Mouse (Mus musculus) heart, embryonic 13.5 days (tissue): ENCODE results near the gene Nodal. TPM values are rescaled to one million over a fixed set of nuclear protein-coding genes. Genes with fewer than 3 reads are reported as not detected.

Source experiments
- ATAC-seq: fragments of 200-750 bp; cut with Nextera tagmentation; 2 replicates; pipeline ENCODE4 v1.8.0; 2017; ENCODE audit warnings: moderate TSS enrichment; ENCODE audit not compliant: insufficient number of reproducible peaks, low FRiP score, low TSS enrichment; ENCODE audit errors: extremely low read depth
- H3K27ac ChIP-seq: fragments of 300-500 bp; sonication (generic); replicated peaks from 2 replicates; pipeline ENCODE4 v1.5.1; 2015; ENCODE audit warnings: moderate library complexity, mild to moderate bottlenecking, inconsistent platforms
- H3K27me3 ChIP-seq: fragments of 300-500 bp; sonication (generic); replicated peaks from 2 replicates; pipeline ENCODE4 v1.6.1; 2015; ENCODE audit warnings: mild to moderate bottlenecking, inconsistent platforms
- H3K36me3 ChIP-seq: fragments of 300-500 bp; sonication (generic); 2 replicates; pipeline ENCODE4 v1.6.1; 2015; ENCODE audit warnings: mild to moderate bottlenecking, inconsistent platforms
- H3K4me1 ChIP-seq: fragments of 300-500 bp; sonication (generic); 2 replicates; pipeline ENCODE4 v1.6.1; 2015; ENCODE audit warnings: inconsistent platforms
- H3K4me2 ChIP-seq: fragments of 300-500 bp; sonication (generic); 2 replicates; pipeline ENCODE4 v1.6.1; 2015; ENCODE audit warnings: inconsistent platforms, mild to moderate bottlenecking, moderate library complexity
- H3K4me3 ChIP-seq: fragments of 300-500 bp; sonication (generic); 2 replicates; pipeline ENCODE4 v1.5.1; 2015; ENCODE audit warnings: moderate library complexity, mild to moderate bottlenecking, inconsistent platforms
- H3K9ac ChIP-seq: fragments of 300-500 bp; sonication (generic); 2 replicates; pipeline ENCODE4 v1.6.1; 2015; ENCODE audit warnings: inconsistent platforms, mild to moderate bottlenecking, moderate library complexity
- H3K9me3 ChIP-seq: fragments of 300-500 bp; sonication (generic); 2 replicates; pipeline ENCODE4 v1.6.1; 2016; ENCODE audit warnings: inconsistent platforms
- WGBS: fragments of 180-500 bp; shearing (Covaris S2); methylation state at CpG from one replicate; pipeline ENCODE4 v1.1.7; 2015; ENCODE audit warnings: mixed read lengths; 5-methylcytosine and 5-hydroxymethylcytosine counted together
- polyA plus RNA-seq: library from polyadenylated mRNA; unstranded; fragments of >200 nt; fragmentation: Nextera tagmentation; extraction: Ambion mirVana; gene quantifications from 2 replicates; pipeline ENCODE4 v1.2.1, GENCODE M21; 2015

The Nodal gene
- polyA plus RNA-seq: 0.09 TPM in 1 of 2 replicates, not detected in the other

- Histone ChIP-seq H3K4me1 (peaks cover 26% of the 10 kb centered on the region), H3K36me3 (no peaks in the 10 kb centered on the region), H3K9ac (peak within 1 kb of the TSS; percentile 73), H3K27me3 (peaks cover 64% of the 10 kb centered on the region), H3K4me2 (peak within 1 kb of the TSS; percentile 86), H3K27ac (no peak within 1 kb of the TSS), H3K9me3 (no peaks in the 10 kb centered on the region), H3K4me3 (peak within 1 kb of the TSS; percentile 56)
- ATAC-seq: no peak
- 25% methylated on average over 10 of the region's 10 CpGs for WGBS
Measured at GRCm38 (mm10) chr10:61417672-61418071, at the start of gene Nodal. TSS of gene Nodal (plus strand) at chr10:61417972.

- Histone ChIP-seq H3K4me1 (peaks cover 80% of the 10 kb centered on the region), H3K27me3 (no peaks in the 10 kb centered on the region), H3K4me2 (no peak overlapping the region), H3K27ac (peak overlapping the region; percentile 78), H3K9ac (0 out of 2 replicates have a peak overlapping the region, but pooled peaks have one; percentile 37), H3K9me3 (peaks cover 3% of the 10 kb centered on the region; the same call in 1 of the 2 replicates), H3K36me3 (peaks cover 7% of the 10 kb centered on the region), H3K4me3 (no peak overlapping the region)
- ATAC-seq: no peak
- WGBS: 58% methylated on average over 5 of the region's 5 CpGs
Measured at GRCm38 (mm10) chr10:61369755-61370154, 48.0 kb upstream of the Nodal start.

DNA sequence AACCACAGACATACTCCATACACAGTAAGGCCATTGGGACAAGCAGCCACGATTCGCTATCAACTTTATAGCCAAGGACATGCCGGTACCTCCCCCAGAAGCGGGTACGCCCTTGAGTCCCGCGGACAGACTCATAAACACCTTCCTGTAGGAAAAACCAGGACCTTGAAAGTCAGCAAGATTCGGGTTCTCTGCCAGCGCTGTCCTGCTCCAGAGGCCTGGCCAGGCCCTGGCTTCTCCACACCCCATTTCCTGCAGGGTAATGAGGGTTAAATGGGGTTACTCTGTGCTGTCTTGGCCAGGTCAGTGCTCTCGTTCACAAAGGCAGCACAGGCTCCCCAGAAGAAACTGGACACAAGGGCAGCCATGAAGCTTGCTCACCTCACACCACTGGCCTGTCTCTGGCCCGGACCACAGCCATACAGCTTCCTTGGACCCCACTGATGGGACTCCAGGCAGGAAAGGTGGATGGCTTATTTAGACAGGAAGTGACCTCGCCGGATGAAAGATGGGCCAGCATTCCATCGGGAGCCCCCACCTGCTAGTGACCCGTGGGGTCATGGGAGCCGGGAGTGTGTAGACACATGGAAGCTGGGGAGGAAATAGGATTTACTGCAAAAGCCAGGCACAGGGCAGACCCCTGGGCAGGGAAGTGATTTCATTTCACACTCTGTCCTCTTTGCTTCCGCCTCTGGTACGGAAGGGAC, 47.3 kb upstream of the Nodal start:
- Histone ChIP-seq H3K36me3 (peaks cover 6% of the 10 kb centered on the region), H3K27me3 (no peaks in the 10 kb centered on the region), H3K9me3 (peaks cover 3% of the 10 kb centered on the region; the same call in 1 of the 2 replicates), H3K4me3 (no peak overlapping the region), H3K4me1 (peaks cover 87% of the 10 kb centered on the region), H3K4me2 (peak overlapping the region; percentile 18; the same call in 1 of the 2 replicates), H3K9ac (peak overlapping the region; percentile 24; the same call in 1 of the 2 replicates), H3K27ac (peak overlapping the region; percentile 78)
- no peak for ATAC-seq
- WGBS: 61% methylated on average over 18 of the region's 18 CpGs

- Histone ChIP-seq H3K36me3 (peaks cover 6% of the 10 kb centered on the region), H3K9me3 (peaks cover 3% of the 10 kb centered on the region; the same call in 1 of the 2 replicates), H3K4me3 (no peak overlapping the region), H3K27me3 (no peaks in the 10 kb centered on the region), H3K9ac (no peak overlapping the region), H3K27ac (peak overlapping the region; percentile 78), H3K4me2 (no peak overlapping the region), H3K4me1 (peaks cover 86% of the 10 kb centered on the region)
- no peak for ATAC-seq
- WGBS: 76% methylated on average over 9 of the region's 9 CpGs
Measured at GRCm38 (mm10) chr10:61371884-61372584, 45.7 kb upstream of the Nodal start.

- Histone ChIP-seq H3K4me3 (no peak overlapping the region), H3K27me3 (no peaks in the 10 kb centered on the region), H3K27ac (peak overlapping the region; percentile 78), H3K36me3 (peaks cover 10% of the 10 kb centered on the region), H3K9me3 (peaks cover 3% of the 10 kb centered on the region; the same call in 1 of the 2 replicates), H3K4me1 (peaks cover 90% of the 10 kb centered on the region), H3K9ac (no peak overlapping the region), H3K4me2 (no peak overlapping the region)
- 52% methylated on average over 4 of the region's 4 CpGs for WGBS
- ATAC-seq: no peak
Measured at GRCm38 (mm10) chr10:61372585-61372923, 45.2 kb upstream of the Nodal start.

- Histone ChIP-seq H3K4me2 (peak overlapping the region; percentile 11), H3K36me3 (peaks cover 16% of the 10 kb centered on the region; the same call in 1 of the 2 replicates), H3K9me3 (peaks cover 3% of the 10 kb centered on the region; the same call in 1 of the 2 replicates), H3K4me3 (no peak overlapping the region), H3K27ac (peak overlapping the region; percentile 65), H3K4me1 (peaks cover 96% of the 10 kb centered on the region), H3K27me3 (no peaks in the 10 kb centered on the region), H3K9ac (peak overlapping the region; percentile 0; the same call in 1 of the 2 replicates)
- WGBS: 21% methylated on average over 4 of the region's 4 CpGs
- no peak for ATAC-seq
Measured at GRCm38 (mm10) chr10:61374076-61374475, 43.7 kb upstream of the Nodal start.

- no peak overlapping the region for H3K4me3 ChIP-seq
- H3K9me3 ChIP-seq: peaks cover 3% of the 10 kb centered on the region; the same call in 1 of the 2 replicates
- H3K27ac ChIP-seq: peak overlapping the region; percentile 65
- H3K4me1 ChIP-seq: peaks cover 96% of the 10 kb centered on the region
- ATAC-seq: no peak
- peak overlapping the region; percentile 11; the same call in 1 of the 2 replicates for H3K4me2 ChIP-seq
- peaks cover 16% of the 10 kb centered on the region; the same call in 1 of the 2 replicates for H3K36me3 ChIP-seq
- H3K9ac ChIP-seq: peak overlapping the region; percentile 0
- H3K27me3 ChIP-seq: no peaks in the 10 kb centered on the region
- 67% methylated on average over 6 of the region's 6 CpGs for WGBS
Measured at GRCm38 (mm10) chr10:61374771-61375481, 42.8 kb upstream of the Nodal start.

DNA sequence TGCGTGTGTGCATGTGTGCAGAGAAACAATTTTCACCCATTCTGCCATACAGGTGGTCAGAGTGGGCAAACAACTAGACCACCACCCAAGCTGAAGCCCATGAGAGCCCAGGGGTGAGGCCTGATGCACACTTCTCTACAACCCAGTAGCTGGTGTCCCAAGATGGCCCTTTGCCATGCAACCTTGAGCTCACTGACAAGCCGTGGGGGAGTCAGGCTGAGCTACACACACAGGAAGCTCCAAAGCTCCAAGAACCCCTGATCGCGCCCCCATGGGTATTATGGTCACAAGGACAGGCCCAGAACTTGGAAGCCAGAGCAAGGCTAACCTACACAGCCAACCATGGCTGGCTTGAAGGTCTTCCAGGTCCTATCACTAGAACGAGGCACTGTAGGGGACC, 39.7 kb upstream of the Nodal start:
- H3K4me1 ChIP-seq: peaks cover 96% of the 10 kb centered on the region
- H3K9me3 ChIP-seq: peaks cover 3% of the 10 kb centered on the region; the same call in 1 of the 2 replicates
- ATAC-seq: no peak
- peaks cover 16% of the 10 kb centered on the region; the same call in 1 of the 2 replicates for H3K36me3 ChIP-seq
- 88% methylated on average over 5 of the region's 5 CpGs for WGBS
- no peak overlapping the region for H3K27ac ChIP-seq
- no peak overlapping the region for H3K9ac ChIP-seq
- no peak overlapping the region for H3K4me3 ChIP-seq
- no peaks in the 10 kb centered on the region for H3K27me3 ChIP-seq
- no peak overlapping the region for H3K4me2 ChIP-seq

GRCm38 (mm10) chr10:61378698-61379097, 39.1 kb upstream of the Nodal start:
- H3K27ac ChIP-seq: 0 out of 2 replicates have a peak overlapping the region, but pooled peaks have one; percentile 95
- no peak overlapping the region for H3K4me3 ChIP-seq
- ATAC-seq: no peak
- peaks cover 14% of the 10 kb centered on the region; the same call in 1 of the 2 replicates for H3K36me3 ChIP-seq
- peaks cover 93% of the 10 kb centered on the region for H3K4me1 ChIP-seq
- WGBS: 76% methylated on average over 5 of the region's 5 CpGs
- no peaks in the 10 kb centered on the region for H3K27me3 ChIP-seq
- no peak overlapping the region; the same call in 1 of the 2 replicates for H3K4me2 ChIP-seq
- H3K9me3 ChIP-seq: peaks cover 3% of the 10 kb centered on the region; the same call in 1 of the 2 replicates
- H3K9ac ChIP-seq: no peak overlapping the region

DNA sequence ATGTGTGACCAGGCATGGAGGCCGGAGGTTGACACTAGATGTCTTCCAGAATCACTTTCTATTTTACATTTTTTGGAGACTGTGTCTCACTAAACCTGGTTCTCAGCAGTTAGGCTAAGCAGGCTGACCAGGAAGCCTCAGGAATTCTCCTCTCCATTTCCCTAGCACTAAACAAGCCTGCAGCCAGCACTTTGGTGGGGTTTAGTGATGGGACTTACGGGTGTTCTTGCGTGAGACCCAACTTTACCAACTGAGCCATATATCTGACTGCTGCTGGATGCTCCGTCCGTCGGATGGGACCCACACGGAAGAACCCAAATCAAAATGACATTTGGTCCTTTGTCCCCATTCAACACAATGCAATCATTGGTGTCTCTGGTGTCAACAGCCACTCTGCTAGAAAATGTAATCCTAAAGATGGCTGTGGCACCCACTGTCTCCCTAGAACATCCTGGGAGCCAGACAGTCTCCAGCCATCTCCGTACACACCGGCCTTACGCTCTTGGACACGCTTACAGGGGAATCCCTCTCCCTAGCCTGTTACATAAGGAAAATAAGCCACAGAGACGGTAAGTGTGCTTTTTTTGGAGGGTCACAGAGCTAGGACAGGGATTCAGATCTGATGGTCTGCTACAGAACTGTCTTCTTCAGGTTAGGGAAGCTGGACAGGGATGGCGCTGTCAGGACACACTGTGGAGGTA, 38.3 kb upstream of the Nodal start:
- Histone ChIP-seq H3K4me1 (peaks cover 93% of the 10 kb centered on the region), H3K4me2 (peak overlapping the region; percentile 94), H3K27ac (peak overlapping the region; percentile 95), H3K36me3 (peaks cover 11% of the 10 kb centered on the region; the same call in 1 of the 2 replicates), H3K9ac (peak overlapping the region; percentile 91), H3K4me3 (peak overlapping the region; percentile 83), H3K27me3 (no peaks in the 10 kb centered on the region), H3K9me3 (no peaks in the 10 kb centered on the region)
- ATAC-seq: no peak
- WGBS: 76% methylated on average over 13 of the region's 13 CpGs
